Mouse (Mus musculus): ENCODE measurements at regions not wholly inside any gene's neighbourhood (a gene's known extent, or its start where the extent isn't known, plus 50 kb on each side); places are given as distances from the start of the nearest gene placed in this dataset.

DNA sequence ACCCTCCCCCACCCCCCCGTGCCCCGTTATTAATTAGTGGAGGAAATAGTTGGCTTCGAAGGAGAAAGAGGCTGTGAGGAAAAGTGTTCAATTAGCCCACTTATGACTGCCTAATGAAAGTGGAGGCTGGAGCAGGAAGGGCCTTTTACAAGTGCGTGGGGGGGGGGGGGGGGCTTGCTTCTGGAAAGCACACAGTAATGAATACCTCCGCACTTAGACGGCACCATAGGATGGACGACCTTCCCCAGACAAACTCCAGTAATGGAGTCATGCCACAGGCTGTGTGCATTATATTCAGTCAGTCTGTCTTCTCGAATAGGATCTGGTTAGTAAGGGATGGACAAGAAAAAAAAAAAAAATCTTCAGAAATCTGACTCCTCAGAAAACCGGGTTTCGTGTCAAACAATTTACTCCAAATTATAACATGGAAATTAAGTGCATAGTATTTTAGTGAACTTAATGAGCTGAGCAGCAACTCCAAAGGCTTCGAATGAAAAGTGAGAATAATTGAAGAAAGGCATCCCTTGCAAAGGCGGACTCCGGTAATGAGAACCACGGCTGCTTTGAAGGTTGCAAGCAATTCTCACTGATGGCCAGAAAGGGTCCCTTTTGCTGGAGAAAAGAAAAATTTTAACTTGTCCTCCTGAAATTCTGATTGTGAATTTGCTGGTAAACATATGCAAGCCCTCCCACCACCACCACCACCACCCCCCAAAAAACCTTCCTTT lies 258.6 kb downstream of the Epha4 start:
- TF ChIP-seq CTCF (IDR thresholded peaks at IDR 0.05; ENCODE audit: low read depth) (no peak), EP300 (optimal IDR thresholded peaks at IDR 0.05) (no peak)

Data from stomach, postnatal 0 days (tissue).